Mouse (Mus musculus) heart, adult 18-20 months (tissue): ENCODE data around the gene Vmp1. TPM values are rescaled to one million over a fixed set of nuclear protein-coding genes. Genes with fewer than 3 reads are reported as not detected.
A peak's percentile ranks its signal among the peaks of the same experiment; 100 is the strongest.

Source experiments
- DNase-seq, 2 experiments: peaks; one replicate each; pipeline ENCODE4 v3.0.0; 2021 to 2022; ENCODE audit warnings: mixed read lengths in 1 of 2
- long read RNA-seq, 2 experiments: library from polyadenylated mRNA; stranded (forward); transcript quantifications; one replicate each; pipeline ENCODE4 v2.0.0; 2021
- total RNA-seq, 2 experiments: library from RNA; stranded (reverse); gene quantifications; 2 replicates each; pipeline ENCODE4 v1.2.3; 2021

Gene Vmp1
- 10 to 100 TPM; 63.1 to 72.5 TPM for total RNA-seq
- long read RNA-seq, experiment 1, transcript Vmp1-201 (12 exons, 2,787 nt): major isoform, 81 of 93 reads
- long read RNA-seq, experiment 1, partial matches to known transcripts: 6 of 93 reads
- long read RNA-seq, experiment 1, other reads (novel, unspliced or antisense): 4 of 93 reads
- long read RNA-seq, experiment 2, transcript Vmp1-201 (12 exons, 2,787 nt): major isoform, 38 of 45 reads
- long read RNA-seq, experiment 2, partial matches to known transcripts: 1 of 45 reads
- long read RNA-seq, experiment 2, other reads (novel, unspliced or antisense): 5 of 45 reads

GRCm38 (mm10) chr11:86683395-86684125 is at the start of gene Vmp1, which contains the start of gene Ptrh2:
TSS of gene Vmp1 (minus strand) at chr11:86683836.
TSS of gene Ptrh2 (plus strand) at chr11:86683985.
- DNase-seq: peak; percentile 93 to 97

GRCm38 (mm10) chr11:86731443-86731842 is 47.8 kb upstream of the Vmp1 start:
- DNase-seq: peak; percentile 57 to 68

- DNase-seq: no peak
Observed at GRCm38 (mm10) chr11:86725607-86726006, 42.0 kb upstream of the Vmp1 start.

GRCm38 (mm10) chr11:86724982-86725381 is 41.3 kb upstream of the Vmp1 start:
- no peak for DNase-seq

- DNase-seq: no peak
Observed at GRCm38 (mm10) chr11:86724004-86724403, 40.4 kb upstream of the Vmp1 start.

GRCm38 (mm10) chr11:86719390-86719789 is 35.8 kb upstream of the Vmp1 start:
- peak in 1 of 2 experiments; percentile 27 for DNase-seq

- DNase-seq: no peak
Observed at GRCm38 (mm10) chr11:86718369-86718768, 34.7 kb upstream of the Vmp1 start.

GRCm38 (mm10) chr11:86717306-86718065 is 33.9 kb upstream of the Vmp1 start:
- no peak for DNase-seq

GRCm38 (mm10) chr11:86714606-86715005 is 31.0 kb upstream of the Vmp1 start:
- DNase-seq: peak in 1 of 2 experiments; percentile 15

- no peak for DNase-seq
Observed at GRCm38 (mm10) chr11:86701151-86701550, 17.5 kb upstream of the Vmp1 start.

GRCm38 (mm10) chr11:86695461-86695860 is 11.8 kb upstream of the Vmp1 start:
- DNase-seq: no peak

GRCm38 (mm10) chr11:86692546-86692945 is 8.9 kb upstream of the Vmp1 start:
- no peak for DNase-seq

- no peak for DNase-seq
Observed at GRCm38 (mm10) chr11:86691956-86692355, 8.3 kb upstream of the Vmp1 start.

- no peak for DNase-seq
Observed at GRCm38 (mm10) chr11:86691482-86691881, 7.8 kb upstream of the Vmp1 start.

GRCm38 (mm10) chr11:86690383-86690782 is 6.7 kb upstream of the Vmp1 start:
- no peak for DNase-seq

GRCm38 (mm10) chr11:86685366-86685765 is 1.7 kb upstream of the Vmp1 start:
- DNase-seq: no peak

- no peak for DNase-seq
Observed at GRCm38 (mm10) chr11:86684126-86685012, 733 bp upstream of the Vmp1 start.

- DNase-seq: no peak
Observed at GRCm38 (mm10) chr11:86682861-86683260, 775 bp downstream of the Vmp1 start.

- DNase-seq: no peak
Observed at GRCm38 (mm10) chr11:86681423-86681822, 2.2 kb downstream of the Vmp1 start.

GRCm38 (mm10) chr11:86680729-86681128 is 2.9 kb downstream of the Vmp1 start:
- no peak for DNase-seq

GRCm38 (mm10) chr11:86678957-86679356 is 4.7 kb downstream of the Vmp1 start:
- no peak for DNase-seq

GRCm38 (mm10) chr11:86675520-86675919 is 8.1 kb downstream of the Vmp1 start:
- no peak for DNase-seq
